7 mouse cellular contexts compared by ENCODE assay signal in genomic region chr12:8675361-8675760, GRCm38 (mm10). TPM values are rescaled to one million over a fixed set of nuclear protein-coding genes. Genes with fewer than 3 reads are reported as not detected.
DNase-seq lines count a peak whose midpoint lies in the region; ATAC-seq and TF ChIP-seq lines count a peak whose summit lies in the region.

No protein-coding gene starts in this region.

- peak overlapping the region; percentile 97; the same call in 1 of the 2 replicates for H3K27ac ChIP-seq in lung, postnatal 0 days (ENCODE audit: low read length)
- H3K27ac ChIP-seq in embryonic facial prominence, embryonic 14.5 days (replicated peaks; ENCODE audit: low read depth, low read length) = peak overlapping the region; percentile 97; the same call in 1 of the 2 replicates
- no peak overlapping the region for H3K27ac ChIP-seq in limb, embryonic 11.5 days (replicated peaks; ENCODE audit: low read depth, low read length)

- H3K4me2 ChIP-seq in lung, postnatal 0 days (replicated peaks; ENCODE audit: low read depth, low read length) = peak overlapping the region; percentile 67
- peak overlapping the region; percentile 87 for H3K4me2 ChIP-seq in embryonic facial prominence, embryonic 14.5 days (ENCODE audit: low read depth, low read length)
- peak overlapping the region; percentile 66 for H3K4me2 ChIP-seq in limb, embryonic 11.5 days (ENCODE audit: low read depth, severe bottlenecking)

- 0% methylated on average over 7 of the region's 7 CpGs for WGBS in lung, postnatal 0 days
- 1% methylated on average over 7 of the region's 7 CpGs for WGBS in embryonic facial prominence, embryonic 14.5 days
- 2% methylated on average over 7 of the region's 7 CpGs for WGBS in limb, embryonic 11.5 days

- no peaks in the 10 kb centered on the region for H3K27me3 ChIP-seq in lung, postnatal 0 days (replicated peaks; ENCODE audit: insufficient read depth, low read length)
- no peaks in the 10 kb centered on the region for H3K27me3 ChIP-seq in embryonic facial prominence, embryonic 14.5 days (replicated peaks; ENCODE audit: control insufficient read depth, insufficient read depth, low read length)
- no peaks in the 10 kb centered on the region for H3K27me3 ChIP-seq in limb, embryonic 11.5 days (ENCODE audit: control insufficient read depth, insufficient read depth, low read length)

- ATAC-seq in lung, postnatal 0 days = no peak
- no peak for ATAC-seq in embryonic facial prominence, embryonic 14.5 days (ENCODE audit: low read depth)
- no peak for ATAC-seq in limb, embryonic 11.5 days (ENCODE audit: insufficient number of reproducible peaks, low FRiP score, low TSS enrichment, low read depth)

- H3K36me3 ChIP-seq in lung, postnatal 0 days (ENCODE audit: insufficient read depth, low read length) = no peaks in the 10 kb centered on the region
- no peaks in the 10 kb centered on the region for H3K36me3 ChIP-seq in embryonic facial prominence, embryonic 14.5 days (ENCODE audit: control insufficient read depth, insufficient read depth, low read length)
- H3K36me3 ChIP-seq in limb, embryonic 11.5 days (ENCODE audit: control insufficient read depth, insufficient read depth, low read length) = no peaks in the 10 kb centered on the region

- H3K4me1 ChIP-seq in lung, postnatal 0 days (ENCODE audit: insufficient read depth, low read depth, low read length) = peaks cover 11% of the 10 kb centered on the region; the same call in 1 of the 2 replicates
- peaks cover 24% of the 10 kb centered on the region for H3K4me1 ChIP-seq in embryonic facial prominence, embryonic 14.5 days (ENCODE audit: control insufficient read depth, insufficient read depth, low read length)
- peaks cover 7% of the 10 kb centered on the region for H3K4me1 ChIP-seq in limb, embryonic 11.5 days (ENCODE audit: control insufficient read depth, insufficient read depth, low read length)

- H3K9me3 ChIP-seq in lung, postnatal 0 days (ENCODE audit: low read length) = no peaks in the 10 kb centered on the region
- H3K9me3 ChIP-seq in embryonic facial prominence, embryonic 14.5 days (ENCODE audit: control insufficient read depth, low read length) = no peaks in the 10 kb centered on the region
- H3K9me3 ChIP-seq in limb, embryonic 11.5 days (ENCODE audit: control insufficient read depth, low read length) = no peaks in the 10 kb centered on the region

- TF ChIP-seq EP300 in lung, postnatal 0 days (IDR thresholded peaks at IDR 0.05) = no peak

- no peak for TF ChIP-seq CTCF in lung, postnatal 0 days (IDR thresholded peaks at IDR 0.05)

- peak overlapping the region; percentile 94 for H3K4me3 ChIP-seq in lung, postnatal 0 days (ENCODE audit: low read depth, low read length)
- peak overlapping the region; percentile 90 for H3K4me3 ChIP-seq in embryonic facial prominence, embryonic 14.5 days (ENCODE audit: low read depth, low read length)
- peak overlapping the region; percentile 91 for H3K4me3 ChIP-seq in limb, embryonic 11.5 days (ENCODE audit: low read depth, low read length)

- peak overlapping the region; percentile 97 for H3K9ac ChIP-seq in lung, postnatal 0 days (replicated peaks; ENCODE audit: low read depth)
- peak overlapping the region; percentile 100 for H3K9ac ChIP-seq in embryonic facial prominence, embryonic 14.5 days (ENCODE audit: low read depth, low read length)
- H3K9ac ChIP-seq in limb, embryonic 11.5 days (ENCODE audit: low read length) = peak overlapping the region; percentile 100

- DNase-seq in lung, postnatal 0 days (ENCODE audit: low spot score) = peak; percentile 54
- DNase-seq in lung, postnatal 36 days = no peak
- peak; percentile 38 for DNase-seq in embryonic facial prominence, embryonic 14.5 days (ENCODE audit: low spot score)
- peak; percentile 28 for DNase-seq in limb, embryonic 11.5 days (ENCODE audit: low spot score)
- peak; percentile 14 for DNase-seq in retina, embryonic 14.5 days (ENCODE audit: low spot score)
- DNase-seq in testis, postnatal 10 days (ENCODE audit: low spot score) = no peak
- DNase-seq in left cerebral cortex, adult 8-10 months (ENCODE audit: low spot score in 2 of 2) = no peak

RNA-seq across cellular contexts. Expression of gene Pum2, which starts 1.4 kb away (rescaled TPM):
- polyA plus RNA-seq in lung, postnatal 0 days (2015; fragmentation: Nextera tagmentation; extraction: Ambion mirVana) = 26.9 and 31.3 TPM in 2 replicates
- polyA plus RNA-seq in embryonic facial prominence, embryonic 14.5 days (2014; fragmentation: Nextera tagmentation; extraction: Ambion mirVana) = 52.7 and 56.1 TPM in 2 replicates
- polyA plus RNA-seq in limb, embryonic 11.5 days (2014; fragmentation: Nextera tagmentation; extraction: Ambion mirVana) = 73.6 and 73.7 TPM in 2 replicates
- total RNA-seq in left cerebral cortex, adult 8-10 months (2022) = 100 to 1,000 TPM; 173 to 210 (median 192) TPM

Comparison
In these comparisons a context has a peak if more than half of its experiments do, and no peak if none do; other contexts are left out.
1. DNase-seq: peak in lung, postnatal 0 days (single experiment), embryonic facial prominence, embryonic 14.5 days (single experiment), limb, embryonic 11.5 days (single experiment) and retina, embryonic 14.5 days (single experiment); none in lung, postnatal 36 days (single experiment), testis, postnatal 10 days (single experiment) and left cerebral cortex, adult 8-10 months (0 of 2).
2. Peak in every context shown above with its lines, with median percentiles within 50 percentile points of each other: H3K4me2 ChIP-seq, H3K4me3 ChIP-seq and H3K9ac ChIP-seq.